Mouse (Mus musculus): Measurements from ENCODE around the gene Nt5c2. TPM values are rescaled to one million over a fixed set of nuclear protein-coding genes. Genes with fewer than 3 reads are reported as not detected.

Nt5c2 gene
- polyA plus RNA-seq (2015; fragmentation: Nextera tagmentation; extraction: Ambion mirVana): 22.0 and 23.0 TPM in 2 replicates

DNA sequence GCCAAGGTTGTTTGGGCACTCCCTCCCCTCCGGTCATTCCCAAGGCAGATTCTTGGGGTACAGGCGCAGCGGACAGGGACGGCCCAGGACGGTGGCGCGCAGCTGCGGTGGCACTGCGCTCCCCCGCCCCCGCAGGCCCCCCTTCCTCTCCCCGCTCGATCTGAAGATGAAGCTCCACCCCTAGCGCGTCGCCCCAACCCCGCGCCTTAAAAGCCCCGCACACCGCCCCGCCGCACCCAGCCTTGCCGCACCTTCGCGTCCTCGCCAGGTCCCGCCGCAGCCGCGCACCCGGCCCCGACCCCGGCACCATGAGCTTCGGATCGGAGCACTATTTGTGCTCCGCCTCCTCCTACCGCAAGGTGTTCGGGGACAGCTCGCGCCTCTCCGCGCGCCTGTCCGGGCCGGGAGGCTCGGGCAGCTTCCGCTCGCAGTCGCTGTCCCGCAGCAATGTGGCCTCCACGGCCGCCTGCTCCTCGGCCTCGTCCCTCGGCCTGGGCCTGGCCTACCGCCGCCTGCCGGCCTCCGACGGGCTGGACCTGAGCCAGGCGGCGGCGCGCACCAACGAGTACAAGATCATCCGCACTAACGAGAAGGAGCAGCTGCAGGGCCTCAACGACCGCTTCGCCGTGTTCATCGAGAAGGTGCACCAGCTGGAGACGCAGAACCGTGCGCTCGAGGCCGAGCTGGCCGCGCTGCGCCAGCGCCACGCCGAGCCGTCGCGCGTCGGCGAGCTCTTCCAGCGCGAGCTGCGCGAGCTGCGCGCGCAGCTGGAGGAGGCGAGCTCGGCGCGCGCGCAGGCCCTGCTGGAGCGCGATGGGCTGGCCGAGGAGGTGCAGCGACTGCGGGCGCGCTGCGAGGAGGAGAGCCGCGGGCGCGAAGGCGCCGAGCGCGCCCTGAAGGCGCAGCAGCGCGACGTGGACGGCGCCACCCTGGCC is at the start of gene Nt5c2, which contains the start of gene Ina:
TSS of gene Nt5c2 (minus strand) at position 707 of the 935 bp plus-strand sequence.
TSS of gene Ina (plus strand) at position 252 of the 935 bp plus-strand sequence.
- under 1% methylated on average over 108 of the region's 124 CpGs for WGBS
- TF ChIP-seq CTCF (IDR thresholded peaks at IDR 0.05; ENCODE audit: low read depth): peak; percentile 42
- Histone ChIP-seq H3K27ac (ENCODE audit: low read depth, low read length) (no peak within 1 kb of the TSS), H3K4me3 (ENCODE audit: low read depth, low read length) (peak within 1 kb of the TSS; percentile 43), H3K36me3 (ENCODE audit: control insufficient read depth, insufficient read depth) (no peaks in the 10 kb centered on the region), H3K4me1 (replicated peaks; ENCODE audit: control insufficient read depth, insufficient read depth, low read length) (no peaks in the 10 kb centered on the region; the same call in 1 of the 2 replicates), H3K9ac (ENCODE audit: low read depth, low read length) (no peak within 1 kb of the TSS), H3K27me3 (replicated peaks; ENCODE audit: control insufficient read depth, insufficient read depth, low read length) (peaks cover 53% of the 10 kb centered on the region), H3K4me2 (replicated peaks; ENCODE audit: low read depth) (peak within 1 kb of the TSS; percentile 64), H3K9me3 (ENCODE audit: control insufficient read depth) (no peaks in the 10 kb centered on the region)
- peak; percentile 73 for ATAC-seq

DNA sequence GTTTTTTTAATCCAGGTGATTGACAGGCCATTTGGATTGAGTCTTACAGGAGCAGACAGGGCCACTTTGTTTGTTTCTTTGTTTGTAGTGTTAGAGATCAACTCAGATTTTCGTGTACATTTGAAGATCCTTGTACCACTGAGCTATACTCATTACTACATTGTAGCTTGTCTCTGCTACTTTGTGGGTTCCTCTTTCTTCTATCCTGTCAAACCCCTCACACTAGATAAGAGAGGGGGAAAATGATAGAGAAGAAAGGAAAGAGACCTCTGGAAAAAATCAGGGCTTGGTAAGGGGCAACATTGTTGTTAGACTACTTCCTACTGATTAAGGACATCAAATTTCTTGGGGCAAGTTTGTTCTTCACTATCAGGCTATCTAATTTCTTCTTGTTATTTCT is 42.7 kb upstream of the Nt5c2 start:
- no peaks in the 10 kb centered on the region for H3K27me3 ChIP-seq (replicated peaks; ENCODE audit: control insufficient read depth, insufficient read depth, low read length)
- TF ChIP-seq CTCF (IDR thresholded peaks at IDR 0.05; ENCODE audit: low read depth): no peak
- H3K4me3 ChIP-seq (ENCODE audit: low read depth, low read length): no peak overlapping the region
- no peaks in the 10 kb centered on the region for H3K4me1 ChIP-seq (replicated peaks; ENCODE audit: control insufficient read depth, insufficient read depth, low read length)
- H3K36me3 ChIP-seq (ENCODE audit: control insufficient read depth, insufficient read depth): no peaks in the 10 kb centered on the region
- 73% methylated on average over 1 of the region's 1 CpGs for WGBS
- H3K9me3 ChIP-seq (ENCODE audit: control insufficient read depth): no peaks in the 10 kb centered on the region
- H3K27ac ChIP-seq (ENCODE audit: low read depth, low read length): no peak overlapping the region
- ATAC-seq: no peak
- no peak overlapping the region for H3K9ac ChIP-seq (ENCODE audit: low read depth, low read length)
- H3K4me2 ChIP-seq (replicated peaks; ENCODE audit: low read depth): no peak overlapping the region

- H3K27ac ChIP-seq (ENCODE audit: low read depth, low read length): peak overlapping the region; percentile 60; the same call in 1 of the 2 replicates
- TF ChIP-seq CTCF (IDR thresholded peaks at IDR 0.05; ENCODE audit: low read depth): no peak
- H3K4me3 ChIP-seq (ENCODE audit: low read depth, low read length): no peak overlapping the region
- no peaks in the 10 kb centered on the region for H3K27me3 ChIP-seq (replicated peaks; ENCODE audit: control insufficient read depth, insufficient read depth, low read length)
- H3K4me2 ChIP-seq (replicated peaks; ENCODE audit: low read depth): 0 out of 2 replicates have a peak overlapping the region, but pooled peaks have one; percentile 38
- ATAC-seq: peak; percentile 89
- 30% methylated on average over 4 of the region's 4 CpGs for WGBS
- no peak overlapping the region for H3K9ac ChIP-seq (ENCODE audit: low read depth, low read length)
- H3K36me3 ChIP-seq (ENCODE audit: control insufficient read depth, insufficient read depth): no peaks in the 10 kb centered on the region
- H3K4me1 ChIP-seq (replicated peaks; ENCODE audit: control insufficient read depth, insufficient read depth, low read length): 0 out of 2 replicates have a peak, but pooled peaks cover 3% of the 10 kb centered on the region
- H3K9me3 ChIP-seq (ENCODE audit: control insufficient read depth): no peaks in the 10 kb centered on the region
Observed at GRCm38 (mm10) chr19:47053471-47053870, 38.5 kb upstream of the Nt5c2 start.

DNA sequence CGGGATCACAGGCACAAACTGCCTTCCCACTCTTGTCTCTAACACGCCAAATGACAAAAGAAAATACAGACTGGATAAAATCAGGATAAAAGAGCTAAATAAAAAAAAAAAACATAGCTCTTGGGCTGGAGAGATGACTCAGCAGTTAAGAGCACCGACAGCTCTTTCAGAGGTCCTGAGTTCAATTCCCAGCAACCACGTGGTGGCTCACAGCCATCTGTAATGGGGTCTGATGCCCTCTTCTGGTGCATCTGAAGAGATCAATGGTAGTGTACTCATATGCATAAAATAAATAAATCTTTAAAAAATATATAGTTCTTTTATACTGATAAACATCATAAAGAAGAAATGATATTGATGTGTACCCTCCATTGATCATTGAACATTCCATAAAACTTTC is 38.0 kb upstream of the Nt5c2 start:
- no peaks in the 10 kb centered on the region for H3K36me3 ChIP-seq (ENCODE audit: control insufficient read depth, insufficient read depth)
- no peak overlapping the region for H3K9ac ChIP-seq (ENCODE audit: low read depth, low read length)
- no peaks in the 10 kb centered on the region for H3K27me3 ChIP-seq (replicated peaks; ENCODE audit: control insufficient read depth, insufficient read depth, low read length)
- H3K27ac ChIP-seq (ENCODE audit: low read depth, low read length): peak overlapping the region; percentile 60; the same call in 1 of the 2 replicates
- 70% methylated on average over 4 of the region's 4 CpGs for WGBS
- H3K4me3 ChIP-seq (ENCODE audit: low read depth, low read length): no peak overlapping the region
- peak; percentile 20; the same call in 1 of the 2 replicates for TF ChIP-seq CTCF (IDR thresholded peaks at IDR 0.05; ENCODE audit: low read depth)
- no peak for ATAC-seq
- 0 out of 2 replicates have a peak overlapping the region, but pooled peaks have one; percentile 38 for H3K4me2 ChIP-seq (replicated peaks; ENCODE audit: low read depth)
- 0 out of 2 replicates have a peak, but pooled peaks cover 3% of the 10 kb centered on the region for H3K4me1 ChIP-seq (replicated peaks; ENCODE audit: control insufficient read depth, insufficient read depth, low read length)
- no peaks in the 10 kb centered on the region for H3K9me3 ChIP-seq (ENCODE audit: control insufficient read depth)

DNA sequence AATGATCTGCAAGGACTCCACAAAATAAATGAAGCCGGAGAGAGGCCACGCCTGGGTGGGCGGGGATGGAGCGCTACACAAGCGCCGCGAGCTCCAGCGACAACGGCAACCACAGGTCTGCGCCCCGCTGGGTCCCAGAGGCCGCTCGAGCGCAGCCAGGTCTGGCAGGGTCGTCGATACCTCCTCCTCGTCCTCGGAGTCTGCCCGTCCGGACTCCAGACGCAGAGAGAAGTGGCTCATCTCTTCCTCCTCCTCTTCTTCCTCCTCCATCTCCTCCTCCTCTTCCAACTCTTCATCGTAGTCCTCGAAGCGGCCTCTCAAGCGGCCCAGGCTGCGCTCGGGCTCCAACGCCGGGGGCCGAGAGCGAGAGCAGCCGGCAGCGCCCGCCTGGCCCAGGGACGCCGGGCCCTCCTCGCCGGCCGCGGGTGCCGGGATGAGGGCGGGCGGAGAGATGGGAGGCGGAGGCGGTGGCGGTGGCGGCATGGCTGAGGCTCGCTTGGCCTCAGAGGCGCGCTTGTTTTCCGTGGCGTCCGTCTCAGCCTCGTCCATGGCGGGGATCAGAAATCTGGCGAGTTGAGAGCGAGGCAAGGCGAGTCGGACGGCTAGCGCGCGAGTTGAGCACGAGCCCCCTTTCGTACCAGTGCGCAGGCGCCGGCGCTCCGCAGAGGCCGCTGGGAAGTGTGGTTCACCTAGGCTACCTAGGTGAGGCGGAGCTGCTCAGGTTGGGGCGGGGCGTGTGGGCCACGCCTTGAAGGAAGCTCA is 35.5 kb upstream of the Nt5c2 start, which contains the start of gene Pcgf6:
TSS of gene Pcgf6 (minus strand) at position 636 of the 762 bp plus-strand sequence.
- Histone ChIP-seq H3K27me3 (replicated peaks; ENCODE audit: control insufficient read depth, insufficient read depth, low read length) (no peaks in the 10 kb centered on the region), H3K4me2 (replicated peaks; ENCODE audit: low read depth) (peak within 1 kb of the TSS; percentile 94), H3K4me1 (replicated peaks; ENCODE audit: control insufficient read depth, insufficient read depth, low read length) (0 out of 2 replicates have a peak, but pooled peaks cover 3% of the 10 kb centered on the region), H3K9me3 (ENCODE audit: control insufficient read depth) (no peaks in the 10 kb centered on the region), H3K9ac (ENCODE audit: low read depth, low read length) (peak within 1 kb of the TSS; percentile 70), H3K36me3 (ENCODE audit: control insufficient read depth, insufficient read depth) (peaks cover 7% of the 10 kb centered on the region), H3K27ac (ENCODE audit: low read depth, low read length) (peak within 1 kb of the TSS; percentile 82), H3K4me3 (ENCODE audit: low read depth, low read length) (peak within 1 kb of the TSS; percentile 91)
- under 1% methylated on average over 75 of the region's 75 CpGs for WGBS
- no peak for TF ChIP-seq CTCF (IDR thresholded peaks at IDR 0.05; ENCODE audit: low read depth)
- peak; percentile 77 for ATAC-seq

Measured in intestine, postnatal 0 days (tissue).